In genomic region chr2:74416097-74416496, GRCm38 (mm10) we compare ENCODE assay signal across 19 mouse cellular contexts.
DNase-seq lines count a peak whose midpoint lies in the region; ATAC-seq lines count a peak whose summit lies in the region.
"Had no signal": no experiment of that assay in that cellular context is flagged by ENCODE, and none has a peak within 500 bp of the region (broad histone marks: within the 10 kb centered on the region; RNA-seq: fewer than 3 reads in every experiment).

No protein-coding gene starts in this region.

- H3K9me3 ChIP-seq in forebrain, embryonic 12.5 days, result no peaks in the 10 kb centered on the region
- H3K9me3 ChIP-seq: embryonic facial prominence, embryonic 12.5 days; liver, embryonic 13.5 days had no signal

- 0 out of 2 replicates have a peak overlapping the region, but pooled peaks have one; percentile 42 for H3K27ac ChIP-seq in forebrain, embryonic 12.5 days
- H3K27ac ChIP-seq: embryonic facial prominence, embryonic 12.5 days; liver, embryonic 13.5 days; midbrain, embryonic 12.5 days had no signal

- H3K27me3 ChIP-seq in forebrain, embryonic 12.5 days, result no peaks in the 10 kb centered on the region
- H3K27me3 ChIP-seq: embryonic facial prominence, embryonic 12.5 days; liver, embryonic 13.5 days; midbrain, embryonic 12.5 days had no signal

- intact Hi-C loops in gastrocnemius, postnatal 14 days (cut with DNase I; ENCODE audit: low total_unique reads), result no loop called here

- DNase-seq in layer of hippocampus, adult 9-11 months, result peak; percentile 6
- no peak for DNase-seq in layer of hippocampus, adult 8-10 months (ENCODE audit: low spot score in 2 of 2)
- peak; percentile 3 for DNase-seq in NIH3T3 (ENCODE audit: low read depth)
- DNase-seq in mesoderm, embryonic 11.5 days (ENCODE audit: low read depth, low spot score), result peak; percentile 30
- DNase-seq in urinary bladder, adult 18-20 months (ENCODE audit: low spot score in 2 of 2), result no peak
- DNase-seq in gastrocnemius, postnatal 14 days, result no peak
- DNase-seq: cerebellum, adult 18-20 months; gastrocnemius, postnatal 36 days; heart, postnatal 10 days; kidney, adult 11 months; kidney, postnatal 14 days; liver, embryonic 13.5 days; lung, postnatal 10 days; thymus, adult 2 months had no signal

- WGBS in forebrain, embryonic 12.5 days, result 33% methylated on average over 4 of the region's 4 CpGs

- no peak overlapping the region for H3K9ac ChIP-seq in forebrain, embryonic 12.5 days
- H3K9ac ChIP-seq: embryonic facial prominence, embryonic 12.5 days; liver, embryonic 13.5 days; midbrain, embryonic 12.5 days had no signal

- peaks cover 8% of the 10 kb centered on the region; the same call in 1 of the 2 replicates for H3K4me1 ChIP-seq in forebrain, embryonic 12.5 days
- H3K4me1 ChIP-seq: embryonic facial prominence, embryonic 12.5 days; liver, embryonic 13.5 days had no signal

- no peak overlapping the region for H3K4me2 ChIP-seq in forebrain, embryonic 12.5 days
- H3K4me2 ChIP-seq: embryonic facial prominence, embryonic 12.5 days; liver, embryonic 13.5 days; midbrain, embryonic 12.5 days had no signal

- ATAC-seq in forebrain, embryonic 12.5 days (ENCODE audit: low FRiP score), result peak; percentile 51
- ATAC-seq in megakaryocyte progenitor cell, adult 5-6 weeks (replicated peaks; ENCODE audit: poor library complexity), result no peak
- ATAC-seq: Patski had no signal

- H3K4me3 ChIP-seq in forebrain, embryonic 12.5 days (replicated peaks), result no peak overlapping the region
- H3K4me3 ChIP-seq: embryonic facial prominence, embryonic 12.5 days; liver, embryonic 13.5 days; midbrain, embryonic 12.5 days had no signal

- no peaks in the 10 kb centered on the region for H3K36me3 ChIP-seq in forebrain, embryonic 12.5 days (replicated peaks)
- H3K36me3 ChIP-seq: embryonic facial prominence, embryonic 12.5 days; liver, embryonic 13.5 days; midbrain, embryonic 12.5 days had no signal

Comparison
In these comparisons a context has a peak if more than half of its experiments do, and no peak if none do; other contexts are left out.
1. DNase-seq: peak in layer of hippocampus, adult 9-11 months (single experiment), NIH3T3 (single experiment) and mesoderm, embryonic 11.5 days (single experiment); none in layer of hippocampus, adult 8-10 months (0 of 2), urinary bladder, adult 18-20 months (0 of 2) and gastrocnemius, postnatal 14 days (single experiment).